Comparison of ENCODE assay signal across 25 mouse cellular contexts in genomic region chr5:20576266-20576665, GRCm38 (mm10).
DNase-seq lines count a peak whose midpoint lies in the region; ATAC-seq and TF ChIP-seq lines count a peak whose summit lies in the region.
"Had no signal": no experiment of that assay in that cellular context is flagged by ENCODE, and none has a peak within 500 bp of the region (broad histone marks: within the 10 kb centered on the region; RNA-seq: fewer than 3 reads in every experiment).

No protein-coding gene starts in this region.

- H3K9ac ChIP-seq in midbrain, embryonic 11.5 days (ENCODE audit: low read length) = no peak overlapping the region
- no peak overlapping the region for H3K9ac ChIP-seq in midbrain, postnatal 0 days (replicated peaks; ENCODE audit: low read length, poor library complexity, severe bottlenecking)
- no peak overlapping the region for H3K9ac ChIP-seq in midbrain, embryonic 14.5 days (replicated peaks; ENCODE audit: low read length)
- H3K9ac ChIP-seq in midbrain, embryonic 15.5 days = no peak overlapping the region
- H3K9ac ChIP-seq: embryonic facial prominence, embryonic 12.5 days; forebrain, embryonic 13.5 days had no signal

- H3K27me3 ChIP-seq in midbrain, embryonic 11.5 days (ENCODE audit: control insufficient read depth, insufficient read depth, low read length) = no peaks in the 10 kb centered on the region
- no peaks in the 10 kb centered on the region for H3K27me3 ChIP-seq in midbrain, postnatal 0 days (ENCODE audit: insufficient read depth, low read length)
- no peaks in the 10 kb centered on the region for H3K27me3 ChIP-seq in midbrain, embryonic 14.5 days (ENCODE audit: control insufficient read depth, insufficient read depth, low read length)
- no peaks in the 10 kb centered on the region for H3K27me3 ChIP-seq in midbrain, embryonic 15.5 days (replicated peaks)
- H3K27me3 ChIP-seq: CH12.LX; embryonic facial prominence, embryonic 12.5 days; forebrain, embryonic 13.5 days; Patski had no signal

- H3K9me3 ChIP-seq in midbrain, embryonic 11.5 days (ENCODE audit: control insufficient read depth, low read length) = no peaks in the 10 kb centered on the region
- no peaks in the 10 kb centered on the region for H3K9me3 ChIP-seq in midbrain, postnatal 0 days (ENCODE audit: low read length)
- no peaks in the 10 kb centered on the region for H3K9me3 ChIP-seq in midbrain, embryonic 14.5 days (ENCODE audit: control insufficient read depth, low read length)
- H3K9me3 ChIP-seq in midbrain, embryonic 15.5 days = no peaks in the 10 kb centered on the region
- H3K9me3 ChIP-seq: embryonic facial prominence, embryonic 10.5 days; embryonic facial prominence, embryonic 12.5 days; forebrain, embryonic 13.5 days; G1E had no signal

- TF ChIP-seq CTCF in layer of hippocampus, adult 2 months (conservative IDR thresholded peaks at IDR 0.05) = no peak
- TF ChIP-seq CTCF in midbrain, postnatal 0 days (IDR thresholded peaks at IDR 0.05) = no peak

- ATAC-seq in midbrain, embryonic 11.5 days (ENCODE audit: low FRiP score) = peak; percentile 50; the same call in 1 of the 2 replicates
- no peak for ATAC-seq in midbrain, postnatal 0 days (ENCODE audit: low FRiP score)
- no peak for ATAC-seq in midbrain, embryonic 14.5 days (ENCODE audit: low FRiP score, low TSS enrichment)
- no peak for ATAC-seq in midbrain, embryonic 15.5 days (replicated peaks)
- ATAC-seq: activated CD4-positive, CD25-positive, alpha-beta regulatory T cell, adult 4 months; CD4-positive, CD25-positive, alpha-beta regulatory T cell, adult 4 months; forebrain, embryonic 13.5 days; Patski had no signal

- no peaks in the 10 kb centered on the region for H3K36me3 ChIP-seq in midbrain, embryonic 11.5 days (ENCODE audit: control insufficient read depth, insufficient read depth, low read length)
- H3K36me3 ChIP-seq in midbrain, postnatal 0 days (ENCODE audit: insufficient read depth, low read length) = no peaks in the 10 kb centered on the region; the same call in 1 of the 2 replicates
- H3K36me3 ChIP-seq in midbrain, embryonic 14.5 days (ENCODE audit: control insufficient read depth, insufficient read depth, low read length) = no peaks in the 10 kb centered on the region
- no peaks in the 10 kb centered on the region for H3K36me3 ChIP-seq in midbrain, embryonic 15.5 days (replicated peaks)
- H3K36me3 ChIP-seq: embryonic facial prominence, embryonic 10.5 days; embryonic facial prominence, embryonic 12.5 days; G1E had no signal

- peaks cover 8% of the 10 kb centered on the region for H3K4me1 ChIP-seq in midbrain, embryonic 11.5 days (ENCODE audit: control insufficient read depth, insufficient read depth, low read length)
- no peaks in the 10 kb centered on the region; the same call in 1 of the 2 replicates for H3K4me1 ChIP-seq in midbrain, postnatal 0 days (ENCODE audit: insufficient read depth, low read length)
- H3K4me1 ChIP-seq in midbrain, embryonic 14.5 days (ENCODE audit: control insufficient read depth, insufficient read depth, low read length) = peaks cover 9% of the 10 kb centered on the region; the same call in 1 of the 2 replicates
- peaks cover 7% of the 10 kb centered on the region for H3K4me1 ChIP-seq in midbrain, embryonic 15.5 days
- H3K4me1 ChIP-seq: embryonic facial prominence, embryonic 12.5 days; forebrain, embryonic 13.5 days had no signal

- no peak overlapping the region for H3K4me2 ChIP-seq in midbrain, embryonic 11.5 days
- no peak overlapping the region for H3K4me2 ChIP-seq in midbrain, postnatal 0 days (ENCODE audit: low read depth, low read length, poor library complexity, severe bottlenecking)
- no peak overlapping the region for H3K4me2 ChIP-seq in midbrain, embryonic 14.5 days (ENCODE audit: low read length)
- H3K4me2 ChIP-seq in midbrain, embryonic 15.5 days = no peak overlapping the region
- H3K4me2 ChIP-seq: embryonic facial prominence, embryonic 12.5 days; forebrain, embryonic 13.5 days had no signal

- DNase-seq in heart, adult 11 months = peak; percentile 61
- DNase-seq in heart, adult 9 months (ENCODE audit: low spot score in 2 of 2) = no peak
- DNase-seq in layer of hippocampus, adult 2 months (ENCODE audit: low spot score in 2 of 2) = no peak
- no peak for DNase-seq in layer of hippocampus, adult 11-12 months (ENCODE audit: low spot score)
- DNase-seq in midbrain, embryonic 11.5 days (ENCODE audit: low spot score, missing footprints) = peak; percentile 70
- no peak for DNase-seq in midbrain, postnatal 0 days (ENCODE audit: low spot score)
- DNase-seq in midbrain, embryonic 14.5 days = peak; percentile 27
- DNase-seq: adrenal gland, adult 8-10 months; adrenal gland, postnatal 14 days; adrenal gland, postnatal 36 days; B cell, adult 2 months; cerebellum, adult 11-12 months; cerebellum, adult 2 months; cerebellum, adult 9-10 months; cerebellum, postnatal 10 days; cerebellum, postnatal 25 days had no signal

- H3K27ac ChIP-seq in layer of hippocampus, adult 2 months = peak overlapping the region; percentile 78
- H3K27ac ChIP-seq in midbrain, embryonic 11.5 days (ENCODE audit: low read depth, low read length) = no peak overlapping the region
- H3K27ac ChIP-seq in midbrain, postnatal 0 days (ENCODE audit: low read depth, low read length) = no peak overlapping the region
- H3K27ac ChIP-seq in midbrain, embryonic 14.5 days (replicated peaks; ENCODE audit: low read depth, low read length) = no peak overlapping the region
- H3K27ac ChIP-seq in midbrain, embryonic 15.5 days = no peak overlapping the region
- H3K27ac ChIP-seq: embryonic facial prominence, embryonic 10.5 days; embryonic facial prominence, embryonic 12.5 days; forebrain, embryonic 13.5 days had no signal

- H3K4me3 ChIP-seq in layer of hippocampus, adult 2 months = no peak overlapping the region
- no peak overlapping the region for H3K4me3 ChIP-seq in midbrain, embryonic 11.5 days (ENCODE audit: low read depth, low read length)
- no peak overlapping the region for H3K4me3 ChIP-seq in midbrain, postnatal 0 days (ENCODE audit: low read depth, low read length)
- no peak overlapping the region for H3K4me3 ChIP-seq in midbrain, embryonic 14.5 days (replicated peaks; ENCODE audit: low read depth, low read length)
- no peak overlapping the region for H3K4me3 ChIP-seq in midbrain, embryonic 15.5 days
- H3K4me3 ChIP-seq: embryonic facial prominence, embryonic 10.5 days; embryonic facial prominence, embryonic 12.5 days; forebrain, embryonic 13.5 days had no signal

Comparison
In these comparisons a context has a peak if more than half of its experiments do, and no peak if none do; other contexts are left out.
1. DNase-seq: peak in heart, adult 11 months (single experiment), midbrain, embryonic 11.5 days (single experiment) and midbrain, embryonic 14.5 days (single experiment); none in heart, adult 9 months (0 of 2), layer of hippocampus, adult 2 months (0 of 2), layer of hippocampus, adult 11-12 months (single experiment) and midbrain, postnatal 0 days (single experiment).